Mouse (Mus musculus) limb, embryonic 13.5 days (tissue): ENCODE results near the gene Cep95. TPM values are rescaled to one million over a fixed set of nuclear protein-coding genes. Genes with fewer than 3 reads are reported as not detected.

ENCODE experiments used
- ATAC-seq: fragments of 200-750 bp; cut with Nextera tagmentation; 2 replicates; pipeline ENCODE4 v1.8.0; 2017; ENCODE audit warnings: low read depth, moderate number of reproducible peaks, moderate TSS enrichment; ENCODE audit not compliant: low FRiP score
- H3K27ac ChIP-seq: fragments of 300-500 bp; sonication (generic); 2 replicates; pipeline ENCODE4 v1.5.1; 2015; ENCODE audit warnings: inconsistent platforms, mild to moderate bottlenecking, moderate library complexity
- H3K27me3 ChIP-seq: fragments of 300-500 bp; sonication (generic); 2 replicates; pipeline ENCODE4 v1.6.1; 2015; ENCODE audit warnings: mild to moderate bottlenecking, inconsistent platforms
- H3K36me3 ChIP-seq: fragments of 300-500 bp; sonication (generic); 2 replicates; pipeline ENCODE4 v1.6.1; 2015; ENCODE audit warnings: inconsistent platforms, mild to moderate bottlenecking, moderate library complexity
- H3K4me1 ChIP-seq: fragments of 300-500 bp; sonication (generic); 2 replicates; pipeline ENCODE4 v1.6.1; 2015; ENCODE audit warnings: inconsistent platforms
- H3K4me2 ChIP-seq: fragments of 300-500 bp; sonication (generic); replicated peaks from 2 replicates; pipeline ENCODE4 v1.6.1; 2015; ENCODE audit warnings: inconsistent platforms, mild to moderate bottlenecking, moderate library complexity
- H3K4me3 ChIP-seq: fragments of 300-500 bp; sonication (generic); 2 replicates; pipeline ENCODE4 v1.5.1; 2015; ENCODE audit warnings: moderate library complexity, mild to moderate bottlenecking, inconsistent platforms
- H3K9ac ChIP-seq: fragments of 300-500 bp; sonication (generic); 2 replicates; pipeline ENCODE4 v1.6.1; 2015; ENCODE audit warnings: mild to moderate bottlenecking, inconsistent platforms
- H3K9me3 ChIP-seq: fragments of 300-500 bp; sonication (generic); 2 replicates; pipeline ENCODE4 v1.6.1; 2016; ENCODE audit warnings: inconsistent platforms
- WGBS: fragments of 180-500 bp; shearing (Covaris S2); methylation state at CpG from one replicate; pipeline ENCODE4 v1.1.7; 2015; 5-methylcytosine and 5-hydroxymethylcytosine counted together
- polyA plus RNA-seq: library from polyadenylated mRNA; unstranded; fragments of >200 nt; fragmentation: Nextera tagmentation; extraction: Ambion mirVana; gene quantifications from 2 replicates; pipeline ENCODE4 v1.2.1, GENCODE M21; 2015

The Cep95 gene
- polyA plus RNA-seq, 1 experiment from 2014 or later, result 28.9 TPM

- H3K27ac ChIP-seq, result peak overlapping the region; percentile 49
- H3K9me3 ChIP-seq, result no peaks in the 10 kb centered on the region
- H3K4me1 ChIP-seq, result peaks cover 29% of the 10 kb centered on the region
- no peaks in the 10 kb centered on the region for H3K27me3 ChIP-seq
- peaks cover 85% of the 10 kb centered on the region for H3K36me3 ChIP-seq
- no peak overlapping the region for H3K4me3 ChIP-seq
- WGBS, result 45% methylated on average over 9 of the region's 9 CpGs
- ATAC-seq, result peak; percentile 52; the same call in 1 of the 2 replicates
- H3K4me2 ChIP-seq, result peak overlapping the region; percentile 19; the same call in 1 of the 2 replicates
- no peak overlapping the region for H3K9ac ChIP-seq
Observed at GRCm38 (mm10) chr11:106818341-106818740, 29.3 kb downstream of the Cep95 start.

GRCm38 (mm10) chr11:106819595-106819994, 30.5 kb downstream of the Cep95 start:
- no peak for ATAC-seq
- Histone ChIP-seq H3K4me1 (peaks cover 29% of the 10 kb centered on the region), H3K36me3 (peaks cover 83% of the 10 kb centered on the region), H3K9ac (no peak overlapping the region; the same call in 1 of the 2 replicates), H3K4me3 (no peak overlapping the region), H3K4me2 (no peak overlapping the region), H3K27ac (no peak overlapping the region), H3K9me3 (no peaks in the 10 kb centered on the region), H3K27me3 (no peaks in the 10 kb centered on the region)
- 89% methylated on average over 9 of the region's 9 CpGs for WGBS

GRCm38 (mm10) chr11:106820252-106820651, 31.2 kb downstream of the Cep95 start:
- Histone ChIP-seq H3K4me2 (no peak overlapping the region), H3K4me3 (no peak overlapping the region), H3K4me1 (peaks cover 29% of the 10 kb centered on the region), H3K27ac (no peak overlapping the region), H3K27me3 (no peaks in the 10 kb centered on the region), H3K9me3 (no peaks in the 10 kb centered on the region), H3K36me3 (peaks cover 83% of the 10 kb centered on the region), H3K9ac (no peak overlapping the region)
- no peak for ATAC-seq
- whole genome bisulfite sequencing, result 73% methylated on average over 6 of the region's 6 CpGs

- no peak overlapping the region for H3K4me2 ChIP-seq
- H3K9ac ChIP-seq, result no peak overlapping the region
- 53% methylated on average over 4 of the region's 4 CpGs for WGBS
- H3K27me3 ChIP-seq, result no peaks in the 10 kb centered on the region
- ATAC-seq, result no peak
- no peaks in the 10 kb centered on the region for H3K9me3 ChIP-seq
- H3K4me1 ChIP-seq, result peaks cover 29% of the 10 kb centered on the region
- peaks cover 81% of the 10 kb centered on the region for H3K36me3 ChIP-seq
- no peak overlapping the region for H3K27ac ChIP-seq
- no peak overlapping the region for H3K4me3 ChIP-seq
Observed at GRCm38 (mm10) chr11:106820972-106821371, 31.9 kb downstream of the Cep95 start.

GRCm38 (mm10) chr11:106821397-106821796, 32.3 kb downstream of the Cep95 start:
- 77% methylated on average over 6 of the region's 6 CpGs for WGBS
- Histone ChIP-seq H3K27me3 (no peaks in the 10 kb centered on the region), H3K27ac (no peak overlapping the region; the same call in 1 of the 2 replicates), H3K4me3 (no peak overlapping the region), H3K9ac (no peak overlapping the region), H3K9me3 (no peaks in the 10 kb centered on the region), H3K36me3 (peaks cover 81% of the 10 kb centered on the region), H3K4me2 (no peak overlapping the region), H3K4me1 (peaks cover 29% of the 10 kb centered on the region)
- no peak for ATAC-seq

GRCm38 (mm10) chr11:106822491-106822890, 33.4 kb downstream of the Cep95 start:
- no peak overlapping the region for H3K9ac ChIP-seq
- no peaks in the 10 kb centered on the region for H3K9me3 ChIP-seq
- H3K4me2 ChIP-seq, result no peak overlapping the region
- peaks cover 29% of the 10 kb centered on the region for H3K4me1 ChIP-seq
- H3K4me3 ChIP-seq, result no peak overlapping the region
- H3K27me3 ChIP-seq, result no peaks in the 10 kb centered on the region
- peaks cover 79% of the 10 kb centered on the region for H3K36me3 ChIP-seq
- 93% methylated on average over 8 of the region's 8 CpGs for WGBS
- H3K27ac ChIP-seq, result no peak overlapping the region
- ATAC-seq, result no peak

- no peak overlapping the region for H3K9ac ChIP-seq
- no peak overlapping the region for H3K4me2 ChIP-seq
- H3K27me3 ChIP-seq, result no peaks in the 10 kb centered on the region
- H3K4me1 ChIP-seq, result peaks cover 27% of the 10 kb centered on the region
- ATAC-seq, result no peak
- WGBS, result 86% methylated on average over 5 of the region's 5 CpGs
- H3K27ac ChIP-seq, result no peak overlapping the region
- no peak overlapping the region for H3K4me3 ChIP-seq
- H3K36me3 ChIP-seq, result peaks cover 80% of the 10 kb centered on the region
- H3K9me3 ChIP-seq, result no peaks in the 10 kb centered on the region
Observed at GRCm38 (mm10) chr11:106822911-106823310, 33.9 kb downstream of the Cep95 start.

- H3K4me2 ChIP-seq, result no peak overlapping the region
- H3K27me3 ChIP-seq, result no peaks in the 10 kb centered on the region
- WGBS, result 94% methylated on average over 8 of the region's 8 CpGs
- H3K4me3 ChIP-seq, result no peak overlapping the region
- H3K27ac ChIP-seq, result no peak overlapping the region
- peaks cover 18% of the 10 kb centered on the region for H3K4me1 ChIP-seq
- no peak overlapping the region for H3K9ac ChIP-seq
- H3K36me3 ChIP-seq, result peaks cover 84% of the 10 kb centered on the region
- H3K9me3 ChIP-seq, result no peaks in the 10 kb centered on the region
- ATAC-seq, result no peak
Observed at GRCm38 (mm10) chr11:106823741-106824140, 34.7 kb downstream of the Cep95 start.

GRCm38 (mm10) chr11:106824403-106824802, 35.4 kb downstream of the Cep95 start:
- Histone ChIP-seq H3K4me1 (peaks cover 12% of the 10 kb centered on the region; the same call in 1 of the 2 replicates), H3K9me3 (no peaks in the 10 kb centered on the region), H3K36me3 (peaks cover 82% of the 10 kb centered on the region), H3K27me3 (no peaks in the 10 kb centered on the region), H3K27ac (no peak overlapping the region), H3K9ac (no peak overlapping the region), H3K4me2 (no peak overlapping the region), H3K4me3 (no peak overlapping the region)
- WGBS, result 89% methylated on average over 10 of the region's 10 CpGs
- no peak for ATAC-seq

GRCm38 (mm10) chr11:106828079-106828478, 39.0 kb downstream of the Cep95 start:
- Histone ChIP-seq H3K36me3 (peaks cover 86% of the 10 kb centered on the region), H3K4me1 (no peaks in the 10 kb centered on the region), H3K27me3 (no peaks in the 10 kb centered on the region), H3K9me3 (no peaks in the 10 kb centered on the region), H3K27ac (no peak overlapping the region), H3K4me2 (no peak overlapping the region), H3K9ac (no peak overlapping the region), H3K4me3 (no peak overlapping the region)
- 85% methylated on average over 7 of the region's 7 CpGs for WGBS
- no peak for ATAC-seq

GRCm38 (mm10) chr11:106842002-106842401, 53.0 kb downstream of the Cep95 start:
- ATAC-seq, result no peak

GRCm38 (mm10) chr11:106851438-106851837, 62.4 kb downstream of the Cep95 start:
- Histone ChIP-seq H3K9ac (no peak overlapping the region), H3K4me3 (no peak overlapping the region), H3K4me2 (no peak overlapping the region), H3K4me1 (no peaks in the 10 kb centered on the region), H3K36me3 (peaks cover 65% of the 10 kb centered on the region), H3K9me3 (no peaks in the 10 kb centered on the region), H3K27ac (no peak overlapping the region), H3K27me3 (no peaks in the 10 kb centered on the region)
- WGBS, result 66% methylated on average over 2 of the region's 2 CpGs
- ATAC-seq, result no peak

More at GRCm38 (mm10) chr11:106842002-106842401, 53.0 kb downstream of the Cep95 start:
- H3K36me3 ChIP-seq, result peaks cover 76% of the 10 kb centered on the region
- 90% methylated on average over 3 of the region's 3 CpGs for WGBS
- H3K27ac ChIP-seq, result no peak overlapping the region
- H3K9me3 ChIP-seq, result no peaks in the 10 kb centered on the region
- no peak overlapping the region for H3K4me3 ChIP-seq
- no peak overlapping the region for H3K4me2 ChIP-seq
- H3K9ac ChIP-seq, result no peak overlapping the region
- no peaks in the 10 kb centered on the region for H3K27me3 ChIP-seq
- H3K4me1 ChIP-seq, result peaks cover 6% of the 10 kb centered on the region; the same call in 1 of the 2 replicates
